Mouse (Mus musculus): ENCODE measurements around the gene Slc2a9.

Gene Slc2a9

GRCm38 (mm10) chr5:38502992-38503391, at the start of gene Slc2a9:
TSS of gene Slc2a9 (minus strand) at chr5:38503143.
- peak in 1 of 2 experiments; percentile 25 for DNase-seq (ENCODE audit: low spot score in 2 of 2)

DNA sequence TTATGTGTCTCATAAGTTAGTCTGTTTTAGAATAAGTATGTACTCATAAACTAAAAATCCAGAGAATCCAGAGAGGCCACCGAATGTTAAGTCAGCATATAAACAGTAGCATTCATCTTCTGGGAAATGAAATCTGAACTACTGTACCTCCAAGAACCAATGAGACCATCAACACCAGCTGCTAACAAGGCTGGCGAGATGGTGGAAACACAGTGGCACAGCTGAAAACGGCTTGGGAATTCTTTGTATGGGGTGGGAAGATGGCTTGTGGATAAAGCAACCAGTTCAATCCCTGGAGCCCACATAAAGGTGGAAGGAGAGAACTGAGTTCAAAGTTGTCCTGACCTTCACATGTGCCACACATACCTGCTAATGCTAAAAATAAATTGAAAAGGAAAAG, 49.7 kb upstream of the Slc2a9 start:
- DNase-seq (ENCODE audit: low spot score in 2 of 2): no peak

GRCm38 (mm10) chr5:38550221-38550768, 47.4 kb upstream of the Slc2a9 start:
- no peak for DNase-seq (ENCODE audit: low spot score in 2 of 2)

DNA sequence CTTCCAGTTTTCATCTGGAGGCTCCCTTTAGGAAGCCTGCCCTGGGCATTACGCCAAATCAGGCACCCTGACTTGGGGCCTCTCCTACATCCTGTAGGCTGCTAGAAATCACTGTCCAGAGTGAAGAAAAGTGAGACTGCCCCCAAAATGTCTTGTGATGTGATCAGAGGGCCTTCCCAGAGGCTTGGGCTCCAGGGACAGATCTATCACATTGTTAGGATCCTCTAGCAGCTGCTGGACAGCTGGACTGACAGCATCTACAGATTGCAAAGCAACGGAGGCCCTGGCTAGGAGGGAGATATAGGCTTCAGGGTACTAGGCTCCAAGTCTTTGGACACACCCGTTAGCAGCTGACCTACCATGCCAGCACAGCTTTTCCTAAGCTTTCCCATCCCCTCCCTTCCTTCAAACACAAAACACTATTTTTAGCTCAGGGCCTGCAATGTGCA, 46.5 kb upstream of the Slc2a9 start:
- no peak for DNase-seq (ENCODE audit: low spot score in 2 of 2)

DNA sequence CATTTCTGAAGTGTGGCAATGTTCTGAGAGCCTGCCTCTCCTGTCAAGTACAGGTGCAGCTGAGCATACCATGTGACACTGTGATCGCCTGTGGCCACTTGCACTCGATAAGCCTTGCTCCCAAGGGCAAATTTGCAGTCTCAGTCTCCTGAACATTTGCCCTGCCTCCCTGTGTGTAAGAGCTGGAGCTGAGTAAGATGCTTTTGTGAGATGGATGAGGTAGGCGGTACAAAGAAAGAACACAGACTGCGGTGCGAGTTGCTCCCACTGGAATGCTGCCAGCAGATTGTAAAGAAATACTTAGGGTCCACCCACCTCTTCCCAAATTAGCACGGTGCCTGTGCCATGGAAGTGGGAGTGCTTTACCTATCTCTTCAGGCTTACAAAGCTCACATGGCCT, 44.4 kb upstream of the Slc2a9 start:
- DNase-seq (ENCODE audit: low spot score in 2 of 2): no peak

GRCm38 (mm10) chr5:38544423-38545415, 41.8 kb upstream of the Slc2a9 start:
- DNase-seq (ENCODE audit: low spot score in 2 of 2): no peak

DNA sequence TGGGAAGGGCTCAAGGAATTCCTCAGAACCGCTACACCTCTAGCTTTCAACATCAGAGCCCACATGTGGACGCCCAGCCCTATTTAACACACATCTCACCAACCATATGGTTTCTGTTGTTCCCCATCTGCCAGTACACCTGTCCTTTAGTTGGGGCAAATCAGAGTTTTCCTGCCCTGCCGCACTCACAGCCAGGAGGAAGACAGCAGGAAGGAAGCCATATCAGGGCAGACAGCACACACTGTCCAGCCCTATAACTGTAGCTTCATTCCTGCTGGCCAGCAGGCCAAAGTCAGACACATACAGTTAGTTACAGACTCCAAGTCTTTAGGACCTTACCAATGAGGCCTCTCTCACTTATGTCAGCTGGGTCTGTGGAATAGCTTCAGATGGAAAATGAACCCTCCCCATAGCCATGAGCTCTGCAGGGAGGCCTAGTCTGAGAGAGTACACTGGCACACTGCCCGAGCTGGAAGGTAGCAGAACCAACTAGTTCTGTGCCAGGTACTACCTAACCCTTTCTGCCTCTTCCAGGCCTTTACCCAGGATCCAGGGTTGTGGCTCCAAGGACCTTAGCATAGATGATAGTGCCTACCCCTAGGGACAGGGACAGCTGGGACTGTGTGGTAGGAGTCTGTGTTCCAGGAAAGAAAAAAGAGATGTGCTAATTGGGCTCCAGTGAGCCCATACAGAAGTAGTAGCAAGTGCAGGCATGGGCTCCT, 40.7 kb upstream of the Slc2a9 start:
- no peak for DNase-seq (ENCODE audit: low spot score in 2 of 2)

DNA sequence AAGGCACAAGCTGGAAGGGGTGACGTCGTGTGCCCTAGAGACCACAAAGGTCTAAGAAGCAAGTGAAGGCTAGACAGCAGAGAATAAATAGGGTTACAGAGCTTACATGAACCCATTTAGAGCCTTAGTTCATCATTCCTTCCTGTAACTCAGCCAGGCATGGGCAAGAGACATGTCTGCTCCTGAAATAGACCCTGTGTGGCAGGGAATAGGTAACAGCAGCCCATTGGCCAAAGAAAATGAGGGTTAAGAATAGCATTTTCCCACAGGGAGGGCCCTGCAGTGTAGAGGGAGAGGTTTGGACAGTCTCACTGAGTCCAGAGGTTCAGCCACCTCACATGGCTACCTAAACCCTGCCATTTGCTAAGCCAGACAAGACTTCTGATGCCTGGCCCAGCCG, 38.8 kb upstream of the Slc2a9 start:
- DNase-seq (ENCODE audit: low spot score in 2 of 2): no peak

GRCm38 (mm10) chr5:38540898-38541297, 38.0 kb upstream of the Slc2a9 start:
- no peak for DNase-seq (ENCODE audit: low spot score in 2 of 2)

- DNase-seq (ENCODE audit: low spot score in 2 of 2): no peak
Observed at GRCm38 (mm10) chr5:38538508-38538907, 35.6 kb upstream of the Slc2a9 start.

GRCm38 (mm10) chr5:38537845-38538244, 34.9 kb upstream of the Slc2a9 start:
- DNase-seq (ENCODE audit: low spot score in 2 of 2): no peak

- DNase-seq (ENCODE audit: low spot score in 2 of 2): no peak
Observed at GRCm38 (mm10) chr5:38536822-38537221, 33.9 kb upstream of the Slc2a9 start.

- no peak for DNase-seq (ENCODE audit: low spot score in 2 of 2)
Observed at GRCm38 (mm10) chr5:38532084-38532483, 29.1 kb upstream of the Slc2a9 start.

- DNase-seq (ENCODE audit: low spot score in 2 of 2): no peak
Observed at GRCm38 (mm10) chr5:38529724-38530428, 26.9 kb upstream of the Slc2a9 start.

DNA sequence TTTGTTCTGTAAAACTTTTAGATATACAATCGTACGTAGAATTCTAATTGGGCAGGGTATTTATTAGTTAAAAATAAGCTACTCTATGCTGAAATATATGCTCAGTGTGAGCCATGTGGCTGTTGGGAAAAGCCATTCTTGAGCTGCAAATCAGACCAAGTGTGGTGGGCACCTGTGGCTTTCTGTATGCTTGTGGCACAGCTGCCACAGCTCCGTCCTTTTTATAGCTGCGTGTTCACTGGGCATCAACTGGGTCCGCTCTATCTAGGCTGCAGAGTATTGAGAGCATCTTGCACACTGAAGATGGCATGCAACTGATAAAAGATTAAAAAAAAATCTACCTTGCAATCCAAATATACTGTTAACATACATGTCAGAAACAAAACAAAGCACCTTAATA, 20.0 kb upstream of the Slc2a9 start:
- DNase-seq (ENCODE audit: low spot score in 2 of 2): no peak

DNA sequence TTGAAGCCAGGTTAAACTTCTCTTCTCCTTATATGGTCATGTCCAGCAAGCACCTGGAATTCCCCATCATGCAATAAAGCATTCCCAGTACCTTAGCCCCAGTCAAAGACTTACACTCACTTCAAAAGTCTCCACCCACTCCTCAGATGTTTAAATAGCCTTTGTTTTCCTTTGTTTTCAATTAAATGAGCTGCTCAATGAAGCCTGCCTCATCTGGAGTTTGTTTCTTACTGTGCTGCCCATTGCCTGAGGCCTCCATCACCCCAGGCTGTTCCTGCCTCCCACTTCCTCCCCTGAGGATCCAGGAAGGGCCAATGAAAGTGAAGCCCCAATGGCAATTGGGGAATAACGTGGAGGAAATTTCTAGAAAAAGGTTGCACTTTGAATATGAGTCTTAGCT, 17.9 kb upstream of the Slc2a9 start:
- DNase-seq (ENCODE audit: low spot score in 2 of 2): no peak

- no peak for DNase-seq (ENCODE audit: low spot score in 2 of 2)
Observed at GRCm38 (mm10) chr5:38516267-38516666, 13.3 kb upstream of the Slc2a9 start.

DNA sequence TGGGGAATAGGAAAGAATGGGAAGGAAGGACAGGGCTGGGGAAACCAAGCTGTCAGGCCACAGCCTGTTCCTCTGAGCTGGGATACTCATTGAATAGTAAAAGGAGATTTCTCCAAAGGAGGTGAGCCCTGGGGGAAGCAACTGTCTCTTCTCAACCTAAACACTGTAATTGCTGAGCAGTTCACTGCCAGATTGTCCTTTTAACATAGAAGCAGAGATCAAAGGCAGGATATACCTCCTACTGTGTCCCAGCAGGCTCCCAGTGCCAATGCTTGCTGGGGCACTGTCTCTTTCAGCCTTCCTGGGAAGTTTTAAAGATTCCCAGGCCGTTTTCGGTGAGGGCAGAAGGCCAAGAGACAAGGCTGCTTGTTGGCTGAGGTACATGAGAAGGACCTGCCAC, 10.0 kb upstream of the Slc2a9 start:
- DNase-seq (ENCODE audit: low spot score in 2 of 2): no peak

DNA sequence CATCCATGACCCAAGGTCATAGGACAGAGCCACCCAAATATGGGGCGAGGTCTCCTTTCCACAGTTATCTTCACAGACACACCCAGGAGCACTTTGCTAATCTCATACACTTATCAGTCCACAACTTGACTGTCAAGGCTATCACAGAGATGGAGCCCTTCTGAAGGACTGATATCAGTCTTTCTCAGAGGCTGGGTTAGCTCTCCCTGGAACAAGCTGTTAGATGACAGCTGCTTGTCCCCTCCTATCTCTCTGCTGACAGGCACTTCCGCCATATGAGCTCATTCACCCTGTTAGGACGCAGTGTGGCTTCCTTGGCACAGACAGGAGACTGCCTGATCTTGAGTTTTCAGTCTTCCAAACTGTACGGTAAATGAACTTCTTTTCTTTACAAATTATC, 6.6 kb upstream of the Slc2a9 start:
- no peak for DNase-seq (ENCODE audit: low spot score in 2 of 2)

DNA sequence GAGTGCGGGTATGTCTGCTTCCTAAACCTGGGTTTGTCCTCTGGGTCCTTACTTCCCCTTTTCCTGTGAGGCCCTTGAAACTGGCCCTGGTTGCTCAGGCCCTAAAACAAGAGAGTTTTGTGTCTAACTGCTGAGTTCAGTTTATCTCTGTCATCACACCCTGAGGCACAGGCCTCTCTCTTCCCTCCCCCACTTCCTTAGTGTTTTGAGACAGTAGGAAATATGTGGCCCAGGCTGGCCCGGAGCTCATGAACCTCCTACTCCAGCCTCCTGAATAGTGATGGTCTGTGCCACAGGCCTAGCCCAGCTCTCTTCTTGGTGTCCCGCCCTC, 2.5 kb upstream of the Slc2a9 start:
- DNase-seq (ENCODE audit: low spot score in 2 of 2): peak in 1 of 2 experiments; percentile 22

DNA sequence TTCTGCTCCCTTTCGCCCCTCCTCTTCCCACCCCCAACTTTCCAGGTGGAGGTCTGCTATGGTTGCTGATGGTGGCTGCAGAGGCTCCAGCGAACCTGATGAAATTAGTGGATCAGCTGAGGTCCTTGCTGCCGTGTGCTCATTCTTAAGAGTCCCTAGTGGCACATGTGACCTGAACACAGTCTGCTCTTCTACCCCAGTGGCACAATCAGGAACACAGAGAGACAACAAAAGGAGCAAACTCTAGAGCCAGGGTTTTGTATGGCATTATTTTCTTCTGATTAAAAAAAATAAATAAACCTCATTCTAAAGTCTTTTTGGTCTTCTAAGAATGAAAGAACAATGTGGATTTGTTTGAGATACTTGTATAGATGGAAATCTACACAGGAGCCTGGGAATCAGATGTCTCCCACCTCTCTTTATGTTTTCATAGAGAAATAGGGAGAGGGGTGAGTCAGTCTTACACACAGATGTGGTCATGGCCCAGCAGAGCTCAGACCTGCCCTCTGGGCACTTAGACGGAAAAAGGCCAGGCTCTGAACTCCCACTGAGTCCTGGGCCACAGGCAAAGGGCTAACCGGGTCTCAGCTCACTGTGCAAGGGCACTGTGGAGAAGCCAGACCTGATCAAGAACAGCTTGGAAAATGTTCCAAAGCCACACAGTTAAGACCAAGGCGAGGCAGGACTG, 1.9 kb upstream of the Slc2a9 start:
- no peak for DNase-seq (ENCODE audit: low spot score in 2 of 2)
